Mouse (Mus musculus) liver, adult 2 months (tissue): Measurements from ENCODE around the gene Prima1.

ENCODE experiments used
- CTCF ChIP-seq: fragments of 200-500 bp; IDR thresholded peaks from 2 replicates; pipeline ENCODE4 v1.5.1; 2011; ENCODE audit warnings: low read depth, low read length, control low read depth
- POLR2A ChIP-seq: fragments of 200-500 bp; IDR thresholded peaks from 2 replicates; pipeline ENCODE4 v1.6.1; 2011; ENCODE audit warnings: low read length, control low read depth; ENCODE audit not compliant: insufficient read depth; ENCODE audit errors: extremely low read depth

GRCm38 (mm10) chr12:103273732-103274131 lies 31.8 kb upstream of the Prima1 start:
- no peak for TF ChIP-seq CTCF
- TF ChIP-seq POLR2A, result no peak
